Mouse (Mus musculus): ENCODE measurements around the gene Sema4d.

Sema4d gene

GRCm38 (mm10) chr13:51725446-51725845 lies 68.1 kb downstream of the Sema4d start:
- DNase-seq, result no peak

- no peak for DNase-seq
These were observed 69.0 kb downstream of the Sema4d start for GRCm38 (mm10) chr13:51724566-51724965.

- no peak for DNase-seq
These were observed 70.4 kb downstream of the Sema4d start for GRCm38 (mm10) chr13:51723114-51723513.

- no peak for DNase-seq
These were observed 73.0 kb downstream of the Sema4d start for GRCm38 (mm10) chr13:51720556-51720955.

GRCm38 (mm10) chr13:51719256-51719655 lies 74.3 kb downstream of the Sema4d start:
- DNase-seq, result no peak

- no peak for DNase-seq
These were observed 76.9 kb downstream of the Sema4d start for GRCm38 (mm10) chr13:51716350-51717263.

- DNase-seq, result no peak
These were observed 81.5 kb downstream of the Sema4d start for GRCm38 (mm10) chr13:51712022-51712421.

- no peak for DNase-seq
These were observed 82.8 kb downstream of the Sema4d start for GRCm38 (mm10) chr13:51710738-51711137.

- DNase-seq, result no peak
These were observed 87.4 kb downstream of the Sema4d start for GRCm38 (mm10) chr13:51705882-51706854.

GRCm38 (mm10) chr13:51703893-51704292 lies 89.7 kb downstream of the Sema4d start:
- no peak for DNase-seq

- DNase-seq, result no peak
These were observed 95.2 kb downstream of the Sema4d start for GRCm38 (mm10) chr13:51698318-51698717.

GRCm38 (mm10) chr13:51697897-51698296 lies 95.7 kb downstream of the Sema4d start:
- no peak for DNase-seq

GRCm38 (mm10) chr13:51697455-51697854 lies 96.1 kb downstream of the Sema4d start:
- DNase-seq, result no peak

- no peak for DNase-seq
These were observed 97.1 kb downstream of the Sema4d start for GRCm38 (mm10) chr13:51696481-51696880.

- no peak for DNase-seq
These were observed 104.9 kb downstream of the Sema4d start for GRCm38 (mm10) chr13:51688688-51689087.

- no peak for DNase-seq
These were observed 106.6 kb downstream of the Sema4d start for GRCm38 (mm10) chr13:51686966-51687365.

GRCm38 (mm10) chr13:51685290-51685966 lies 108.1 kb downstream of the Sema4d start:
- DNase-seq, result no peak

GRCm38 (mm10) chr13:51681634-51682033 lies 111.9 kb downstream of the Sema4d start:
- DNase-seq, result no peak

- DNase-seq, result no peak
These were observed 112.5 kb downstream of the Sema4d start for GRCm38 (mm10) chr13:51681076-51681475.

- no peak for DNase-seq
These were observed 114.2 kb downstream of the Sema4d start for GRCm38 (mm10) chr13:51679332-51679731.

GRCm38 (mm10) chr13:51678687-51679086 lies 114.9 kb downstream of the Sema4d start:
- no peak for DNase-seq

GRCm38 (mm10) chr13:51677630-51678185 lies 115.8 kb downstream of the Sema4d start:
- DNase-seq, result no peak

- DNase-seq, result no peak
These were observed 116.5 kb downstream of the Sema4d start for GRCm38 (mm10) chr13:51677041-51677440.

All from retina, postnatal 1 day (tissue).